Mouse (Mus musculus) 416B (cell line): ENCODE measurements at regions not wholly inside any gene's neighbourhood (a gene's known extent, or its start where the extent isn't known, plus 50 kb on each side); places are given as distances from the start of the nearest gene placed in this dataset.
A peak's percentile ranks its signal among the peaks of the same experiment; 100 is the strongest.

Experiments used
- DNase-seq: peaks from one replicate; pipeline ENCODE4 v3.0.0; 2011; ENCODE audit warnings: low read depth

GRCm38 (mm10) chr4:81005507-81006328, 95.3 kb downstream of the Lurap1l start:
- DNase-seq, result no peak

- peak; percentile 32 for DNase-seq
These were observed 96.1 kb downstream of the Lurap1l start for GRCm38 (mm10) chr4:81006546-81006945.

- no peak for DNase-seq
These were observed 111.4 kb downstream of the Lurap1l start for GRCm38 (mm10) chr4:81021850-81022249.

GRCm38 (mm10) chr4:81023436-81023983, 113.1 kb downstream of the Lurap1l start:
- DNase-seq, result no peak

- no peak for DNase-seq
These were observed 117.1 kb downstream of the Lurap1l start for GRCm38 (mm10) chr4:81027558-81027957.

GRCm38 (mm10) chr4:81030671-81031070, 120.2 kb downstream of the Lurap1l start:
- DNase-seq, result no peak

GRCm38 (mm10) chr4:81037336-81037902, 127.0 kb downstream of the Lurap1l start:
- no peak for DNase-seq

GRCm38 (mm10) chr4:81058227-81058626, 147.8 kb downstream of the Lurap1l start:
- DNase-seq, result no peak

GRCm38 (mm10) chr4:81058809-81059208, 148.4 kb downstream of the Lurap1l start:
- no peak for DNase-seq

GRCm38 (mm10) chr4:81059356-81059755, 148.9 kb downstream of the Lurap1l start:
- DNase-seq, result no peak

- no peak for DNase-seq
These were observed 172.0 kb downstream of the Lurap1l start for GRCm38 (mm10) chr4:81082290-81082947.

- DNase-seq, result no peak
These were observed 174.7 kb downstream of the Lurap1l start for GRCm38 (mm10) chr4:81085188-81085587.

- no peak for DNase-seq
These were observed 186.1 kb downstream of the Lurap1l start for GRCm38 (mm10) chr4:81096581-81096980.

- no peak for DNase-seq
These were observed 187.2 kb downstream of the Lurap1l start for GRCm38 (mm10) chr4:81097597-81097996.

- no peak for DNase-seq
These were observed 190.6 kb downstream of the Lurap1l start for GRCm38 (mm10) chr4:81101049-81101448.

- DNase-seq, result no peak
These were observed 200.9 kb downstream of the Lurap1l start for GRCm38 (mm10) chr4:81111307-81111706.

- no peak for DNase-seq
These were observed 206.0 kb downstream of the Lurap1l start for GRCm38 (mm10) chr4:81116411-81116810.

GRCm38 (mm10) chr4:81124155-81124554, 213.7 kb downstream of the Lurap1l start:
- DNase-seq, result no peak

GRCm38 (mm10) chr4:81129874-81130273, 219.4 kb downstream of the Lurap1l start:
- DNase-seq, result no peak

GRCm38 (mm10) chr4:81173111-81173510, 262.7 kb downstream of the Lurap1l start:
- no peak for DNase-seq

- DNase-seq, result no peak
These were observed 265.1 kb downstream of the Mpdz start for GRCm38 (mm10) chr4:81177443-81178041.

GRCm38 (mm10) chr4:81178047-81178781, 264.4 kb downstream of the Mpdz start:
- no peak for DNase-seq
